Mouse (Mus musculus) kidney, postnatal 0 days (tissue): ENCODE measurements at regions not wholly inside any gene's neighbourhood (a gene's known extent, or its start where the extent isn't known, plus 50 kb on each side); places are given as distances from the start of the nearest gene placed in this dataset.

Experiments used
- ATAC-seq: fragments of 200-750 bp; cut with Nextera tagmentation; replicated peaks from 2 replicates; pipeline ENCODE4 v1.8.0; 2017; ENCODE audit warnings: low read depth, moderate number of reproducible peaks, moderate TSS enrichment, moderate library complexity; ENCODE audit not compliant: low FRiP score
- DNase-seq: peaks from one replicate; pipeline ENCODE4 v3.0.0-alpha.2; 2016; ENCODE audit warnings: low spot score
- H3K27ac ChIP-seq: fragments of 300-500 bp; sonication (generic); 2 replicates; pipeline ENCODE4 v1.5.1; 2014; ENCODE audit warnings: mild to moderate bottlenecking
- H3K27me3 ChIP-seq: fragments of 300-500 bp; sonication (generic); 2 replicates; pipeline ENCODE4 v1.6.1; 2014; ENCODE audit warnings: low read length, mixed read lengths; ENCODE audit not compliant: insufficient read depth
- H3K36me3 ChIP-seq: fragments of 300-500 bp; sonication (generic); 2 replicates; pipeline ENCODE4 v1.6.1; 2014; ENCODE audit warnings: low read length, mixed read lengths; ENCODE audit not compliant: insufficient read depth
- H3K4me1 ChIP-seq: fragments of 300-500 bp; sonication (generic); replicated peaks from 2 replicates; pipeline ENCODE4 v1.6.1; 2014; ENCODE audit warnings: antibody characterized with exemption, low read length, mixed read lengths; ENCODE audit not compliant: insufficient read depth
- H3K4me2 ChIP-seq: fragments of 300-500 bp; sonication (generic); 2 replicates; pipeline ENCODE4 v1.6.1; 2014; ENCODE audit warnings: mild to moderate bottlenecking, low read length, moderate library complexity, mixed read lengths
- H3K4me3 ChIP-seq: fragments of 300-500 bp; sonication (generic); replicated peaks from 2 replicates; pipeline ENCODE4 v1.5.1; 2014; ENCODE audit warnings: low read depth, low read length
- H3K9ac ChIP-seq: fragments of 300-500 bp; sonication (generic); 2 replicates; pipeline ENCODE4 v1.6.1; 2014; ENCODE audit warnings: low read depth, low read length
- H3K9me3 ChIP-seq: fragments of 300-500 bp; sonication (generic); replicated peaks from 2 replicates; pipeline ENCODE4 v1.6.1; 2016; ENCODE audit warnings: low read length, inconsistent platforms, mixed read lengths
- CTCF ChIP-seq: IDR thresholded peaks from 2 replicates; pipeline ENCODE4 v1.5.1; 2016; ENCODE audit warnings: antibody characterized with exemption, low read depth, mild to moderate bottlenecking, moderate library complexity
- WGBS: fragments of 180-500 bp; shearing (Covaris S2); extraction: QIAGEN DNeasy Blood & Tissue Kit; methylation state at CpG from one replicate; pipeline ENCODE4 v1.1.7; 2014; 5-methylcytosine and 5-hydroxymethylcytosine counted together

DNA sequence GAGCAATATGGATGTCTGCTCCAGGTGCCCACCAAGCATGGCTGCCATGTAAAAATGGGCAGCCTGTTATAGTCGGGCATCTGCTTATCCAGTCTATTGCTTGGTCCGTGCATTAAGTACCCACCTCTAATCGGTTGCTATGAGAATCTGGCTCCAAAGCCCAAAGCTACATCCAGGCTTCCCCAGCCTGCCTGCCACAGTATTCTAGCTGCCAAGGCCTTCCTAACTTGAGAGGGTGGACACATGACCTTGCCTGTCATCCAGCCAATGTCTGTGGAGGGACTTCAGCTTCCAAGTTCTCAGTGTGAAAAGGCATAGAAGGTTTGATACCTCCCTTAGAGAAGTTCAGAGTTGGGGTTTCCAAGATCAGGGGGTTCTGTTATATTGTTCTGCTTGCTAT, 75.6 kb upstream of the Epb41l3 start:
- Histone ChIP-seq H3K9ac (no peak overlapping the region), H3K36me3 (no peaks in the 10 kb centered on the region), H3K4me1 (no peaks in the 10 kb centered on the region), H3K27me3 (no peaks in the 10 kb centered on the region), H3K4me3 (no peak overlapping the region), H3K4me2 (no peak overlapping the region), H3K9me3 (no peaks in the 10 kb centered on the region), H3K27ac (no peak overlapping the region)
- no peak for ATAC-seq
- WGBS, result 96% methylated on average over 3 of the region's 3 CpGs
- no peak for TF ChIP-seq CTCF
- DNase-seq, result no peak

GRCm38 (mm10) chr17:69004051-69004450, 71.4 kb upstream of the Epb41l3 start:
- Histone ChIP-seq H3K9me3 (no peaks in the 10 kb centered on the region), H3K9ac (no peak overlapping the region), H3K27ac (no peak overlapping the region), H3K36me3 (no peaks in the 10 kb centered on the region), H3K4me2 (no peak overlapping the region), H3K4me3 (no peak overlapping the region), H3K27me3 (no peaks in the 10 kb centered on the region), H3K4me1 (no peaks in the 10 kb centered on the region)
- no peak for ATAC-seq
- DNase-seq, result no peak
- 45% methylated on average over 7 of the region's 7 CpGs for WGBS
- no peak for TF ChIP-seq CTCF

- Histone ChIP-seq H3K27me3 (no peaks in the 10 kb centered on the region), H3K27ac (no peak overlapping the region), H3K36me3 (no peaks in the 10 kb centered on the region), H3K9ac (no peak overlapping the region), H3K4me2 (no peak overlapping the region), H3K9me3 (no peaks in the 10 kb centered on the region), H3K4me3 (no peak overlapping the region), H3K4me1 (no peaks in the 10 kb centered on the region)
- ATAC-seq (no peak), DNase-seq (peak; percentile 12)
- no peak for TF ChIP-seq CTCF
- WGBS, result 29% methylated on average over 9 of the region's 9 CpGs
Observed at GRCm38 (mm10) chr17:69006272-69006671, 69.2 kb upstream of the Epb41l3 start.
